Mouse (Mus musculus): Measurements from ENCODE around the gene St7l. TPM values are rescaled to one million over a fixed set of nuclear protein-coding genes. Genes with fewer than 3 reads are reported as not detected.
"Not testable (repeated sequence)": the region's sequence is repeated elsewhere in the genome, so short reads cannot be mapped to it uniquely, and the experiment has no call there.

St7l gene
- polyA plus RNA-seq, 1 experiment from 2014 or later = 42.3 TPM

GRCm38 (mm10) chr3:104865341-104865788, 1.6 kb downstream of the St7l start:
- under 1% methylated on average over 12 of the region's 12 CpGs for WGBS
- Histone ChIP-seq H3K4me1 (ENCODE audit: control insufficient read depth, insufficient read depth, low read length) (peaks cover 13% of the 10 kb centered on the region), H3K27ac (ENCODE audit: low read length) (peak overlapping the region; percentile 98), H3K9ac (ENCODE audit: low read length) (peak overlapping the region; percentile 98), H3K4me3 (replicated peaks; ENCODE audit: low read length) (peak overlapping the region; percentile 99), H3K4me2 (ENCODE audit: low read depth, low read length) (peak overlapping the region; percentile 60), H3K27me3 (ENCODE audit: control insufficient read depth, insufficient read depth, low read length) (no peaks in the 10 kb centered on the region), H3K36me3 (ENCODE audit: control insufficient read depth, insufficient read depth, low read length) (no peaks in the 10 kb centered on the region), H3K9me3 (replicated peaks; ENCODE audit: control insufficient read depth, low read length) (no peaks in the 10 kb centered on the region)
- ATAC-seq (ENCODE audit: insufficient read depth, low FRiP score) = peak; percentile 14; the same call in 1 of the 2 replicates

- Histone ChIP-seq H3K4me2 (ENCODE audit: low read depth, low read length) (peak overlapping the region; percentile 60; the same call in 1 of the 2 replicates), H3K4me1 (ENCODE audit: control insufficient read depth, insufficient read depth, low read length) (peaks cover 12% of the 10 kb centered on the region)
- not testable (repeated sequence) for ATAC-seq (ENCODE audit: insufficient read depth, low FRiP score); H3K27ac ChIP-seq (ENCODE audit: low read length); H3K4me3 ChIP-seq (replicated peaks; ENCODE audit: low read length); H3K9ac ChIP-seq (ENCODE audit: low read length); H3K27me3 ChIP-seq (ENCODE audit: control insufficient read depth, insufficient read depth, low read length); H3K9me3 ChIP-seq (replicated peaks; ENCODE audit: control insufficient read depth, low read length); H3K36me3 ChIP-seq (ENCODE audit: control insufficient read depth, insufficient read depth, low read length)
Measured at GRCm38 (mm10) chr3:104866674-104867073, 2.9 kb downstream of the St7l start.

GRCm38 (mm10) chr3:104869611-104870010, 5.8 kb downstream of the St7l start:
- ATAC-seq (ENCODE audit: insufficient read depth, low FRiP score) = no peak

GRCm38 (mm10) chr3:104888585-104888984, 24.8 kb downstream of the St7l start:
- Histone ChIP-seq H3K4me3 (replicated peaks; ENCODE audit: low read length) (no peak overlapping the region), H3K4me1 (ENCODE audit: control insufficient read depth, insufficient read depth, low read length) (peaks cover 8% of the 10 kb centered on the region), H3K27me3 (ENCODE audit: control insufficient read depth, insufficient read depth, low read length) (no peaks in the 10 kb centered on the region), H3K9me3 (replicated peaks; ENCODE audit: control insufficient read depth, low read length) (no peaks in the 10 kb centered on the region), H3K36me3 (ENCODE audit: control insufficient read depth, insufficient read depth, low read length) (peaks cover 12% of the 10 kb centered on the region; the same call in 1 of the 2 replicates), H3K4me2 (ENCODE audit: low read depth, low read length) (no peak overlapping the region), H3K27ac (ENCODE audit: low read length) (peak overlapping the region; percentile 23; the same call in 1 of the 2 replicates), H3K9ac (ENCODE audit: low read length) (no peak overlapping the region)
- WGBS = 80% methylated on average over 3 of the region's 3 CpGs
- no peak for ATAC-seq (ENCODE audit: insufficient read depth, low FRiP score)

More at GRCm38 (mm10) chr3:104869611-104870010, 5.8 kb downstream of the St7l start:
- H3K36me3 ChIP-seq (ENCODE audit: control insufficient read depth, insufficient read depth, low read length) = peaks cover 7% of the 10 kb centered on the region; the same call in 1 of the 2 replicates
- H3K27me3 ChIP-seq (ENCODE audit: control insufficient read depth, insufficient read depth, low read length) = no peaks in the 10 kb centered on the region
- peaks cover 6% of the 10 kb centered on the region for H3K4me1 ChIP-seq (ENCODE audit: control insufficient read depth, insufficient read depth, low read length)
- H3K4me2 ChIP-seq (ENCODE audit: low read depth, low read length) = no peak overlapping the region
- H3K27ac ChIP-seq (ENCODE audit: low read length) = no peak overlapping the region
- no peak overlapping the region for H3K9ac ChIP-seq (ENCODE audit: low read length)
- H3K9me3 ChIP-seq (replicated peaks; ENCODE audit: control insufficient read depth, low read length) = no peaks in the 10 kb centered on the region
- no peak overlapping the region for H3K4me3 ChIP-seq (replicated peaks; ENCODE audit: low read length)

GRCm38 (mm10) chr3:104896141-104896540, 32.3 kb downstream of the St7l start:
- Histone ChIP-seq H3K4me1 (ENCODE audit: control insufficient read depth, insufficient read depth, low read length) (no peaks in the 10 kb centered on the region), H3K36me3 (ENCODE audit: control insufficient read depth, insufficient read depth, low read length) (0 out of 2 replicates have a peak, but pooled peaks cover 3% of the 10 kb centered on the region), H3K9ac (ENCODE audit: low read length) (no peak overlapping the region), H3K27ac (ENCODE audit: low read length) (no peak overlapping the region), H3K4me2 (ENCODE audit: low read depth, low read length) (no peak overlapping the region), H3K9me3 (replicated peaks; ENCODE audit: control insufficient read depth, low read length) (no peaks in the 10 kb centered on the region), H3K27me3 (ENCODE audit: control insufficient read depth, insufficient read depth, low read length) (no peaks in the 10 kb centered on the region), H3K4me3 (replicated peaks; ENCODE audit: low read length) (no peak overlapping the region)
- 79% methylated on average over 3 of the region's 3 CpGs for WGBS
- no peak for ATAC-seq (ENCODE audit: insufficient read depth, low FRiP score)

GRCm38 (mm10) chr3:104901154-104901553, 37.3 kb downstream of the St7l start:
- Histone ChIP-seq H3K4me1 (ENCODE audit: control insufficient read depth, insufficient read depth, low read length) (no peaks in the 10 kb centered on the region), H3K9me3 (replicated peaks; ENCODE audit: control insufficient read depth, low read length) (no peaks in the 10 kb centered on the region), H3K27ac (ENCODE audit: low read length) (no peak overlapping the region), H3K4me3 (replicated peaks; ENCODE audit: low read length) (no peak overlapping the region), H3K4me2 (ENCODE audit: low read depth, low read length) (no peak overlapping the region), H3K36me3 (ENCODE audit: control insufficient read depth, insufficient read depth, low read length) (no peaks in the 10 kb centered on the region), H3K9ac (ENCODE audit: low read length) (no peak overlapping the region), H3K27me3 (ENCODE audit: control insufficient read depth, insufficient read depth, low read length) (no peaks in the 10 kb centered on the region)
- WGBS = 90% methylated on average over 4 of the region's 4 CpGs
- no peak for ATAC-seq (ENCODE audit: insufficient read depth, low FRiP score)

- WGBS = 87% methylated on average over 4 of the region's 4 CpGs
- no peak overlapping the region for H3K9ac ChIP-seq (ENCODE audit: low read length)
- H3K4me3 ChIP-seq (replicated peaks; ENCODE audit: low read length) = no peak overlapping the region
- H3K4me1 ChIP-seq (ENCODE audit: control insufficient read depth, insufficient read depth, low read length) = no peaks in the 10 kb centered on the region
- no peak overlapping the region for H3K27ac ChIP-seq (ENCODE audit: low read length)
- H3K4me2 ChIP-seq (ENCODE audit: low read depth, low read length) = no peak overlapping the region
- ATAC-seq (ENCODE audit: insufficient read depth, low FRiP score) = no peak
- no peaks in the 10 kb centered on the region for H3K27me3 ChIP-seq (ENCODE audit: control insufficient read depth, insufficient read depth, low read length)
- H3K36me3 ChIP-seq (ENCODE audit: control insufficient read depth, insufficient read depth, low read length) = no peaks in the 10 kb centered on the region
- H3K9me3 ChIP-seq (replicated peaks; ENCODE audit: control insufficient read depth, low read length) = no peaks in the 10 kb centered on the region
Measured at GRCm38 (mm10) chr3:104905389-104905788, 41.6 kb downstream of the St7l start.

GRCm38 (mm10) chr3:104906007-104906406, 42.2 kb downstream of the St7l start:
- H3K9ac ChIP-seq (ENCODE audit: low read length) = no peak overlapping the region
- no peak for ATAC-seq (ENCODE audit: insufficient read depth, low FRiP score)
- H3K9me3 ChIP-seq (replicated peaks; ENCODE audit: control insufficient read depth, low read length) = no peaks in the 10 kb centered on the region
- no peak overlapping the region for H3K27ac ChIP-seq (ENCODE audit: low read length)
- H3K4me3 ChIP-seq (replicated peaks; ENCODE audit: low read length) = no peak overlapping the region
- WGBS = 93% methylated on average over 3 of the region's 3 CpGs
- no peaks in the 10 kb centered on the region for H3K4me1 ChIP-seq (ENCODE audit: control insufficient read depth, insufficient read depth, low read length)
- no peaks in the 10 kb centered on the region for H3K36me3 ChIP-seq (ENCODE audit: control insufficient read depth, insufficient read depth, low read length)
- no peak overlapping the region for H3K4me2 ChIP-seq (ENCODE audit: low read depth, low read length)
- no peaks in the 10 kb centered on the region for H3K27me3 ChIP-seq (ENCODE audit: control insufficient read depth, insufficient read depth, low read length)

- no peaks in the 10 kb centered on the region for H3K36me3 ChIP-seq (ENCODE audit: control insufficient read depth, insufficient read depth, low read length)
- no peak for ATAC-seq (ENCODE audit: insufficient read depth, low FRiP score)
- WGBS = 91% methylated on average over 6 of the region's 6 CpGs
- no peak overlapping the region for H3K9ac ChIP-seq (ENCODE audit: low read length)
- H3K4me3 ChIP-seq (replicated peaks; ENCODE audit: low read length) = no peak overlapping the region
- no peaks in the 10 kb centered on the region for H3K4me1 ChIP-seq (ENCODE audit: control insufficient read depth, insufficient read depth, low read length)
- H3K9me3 ChIP-seq (replicated peaks; ENCODE audit: control insufficient read depth, low read length) = no peaks in the 10 kb centered on the region
- H3K4me2 ChIP-seq (ENCODE audit: low read depth, low read length) = no peak overlapping the region
- H3K27me3 ChIP-seq (ENCODE audit: control insufficient read depth, insufficient read depth, low read length) = no peaks in the 10 kb centered on the region
- H3K27ac ChIP-seq (ENCODE audit: low read length) = no peak overlapping the region
Measured at GRCm38 (mm10) chr3:104909195-104909594, 45.4 kb downstream of the St7l start.

Measured in stomach, embryonic 16.5 days (tissue).